Mouse (Mus musculus) embryonic stem cell, embryonic (primary cell): ENCODE results near the gene Atp1a1.

Source experiments
- CTCF ChIA-PET, 4 experiments: fragments of 300-600 bp in 2 of 4; fragments of 350-600 bp in 2 of 4; sonication (Branson Sonifier 250); formaldehyde crosslinking; loops; one replicate each; lab custom pipeline; 2022; ENCODE audit warnings: inconsistent platforms in 2 of 4; lab: Charles Lee
- POLR2A ChIA-PET, 4 experiments: fragments of 300-600 bp in 2 of 4; fragments of 350-600 bp in 2 of 4; sonication (Branson Sonifier 250); formaldehyde crosslinking; loops; one replicate each; lab custom pipeline; 2022; ENCODE audit warnings: antibody characterized with exemption in 4 of 4, inconsistent platforms in 1 of 4; lab: Charles Lee

Atp1a1 gene

GRCm38 (mm10) chr3:101575527-101576085 lies 28.9 kb downstream of the Atp1a1 start:
- ChIA-PET CTCF (interaction anchor here in 1 of 4 experiments (0.5 kb wide), 1 partner anchor 272 kb away, joined by 7 read pairs; no protein-coding TSS in a partner anchor), POLR2A (no interaction called here)

- ChIA-PET CTCF (no interaction called here), POLR2A (no interaction called here)
These were observed 29.9 kb downstream of the Atp1a1 start for GRCm38 (mm10) chr3:101574463-101575193.

DNA sequence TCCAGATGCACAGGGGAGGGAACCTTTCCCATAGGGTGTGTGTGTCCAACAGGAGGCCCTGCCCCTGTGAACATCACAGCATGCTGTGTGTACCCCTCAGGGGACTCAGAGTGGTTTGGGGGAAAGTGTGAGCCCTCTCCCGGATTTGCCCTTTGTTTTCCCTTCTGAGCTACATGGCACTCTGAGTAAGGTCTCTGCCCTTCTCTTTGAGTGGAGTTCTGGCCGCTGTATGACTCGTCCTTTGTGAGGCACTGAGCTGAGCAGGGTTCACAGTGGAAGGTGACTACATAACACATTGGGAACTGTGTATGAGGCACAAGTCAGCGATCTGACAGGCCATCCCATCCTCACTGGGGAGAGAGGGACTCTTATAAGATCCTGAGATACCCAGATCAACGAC lies 31.5 kb downstream of the Atp1a1 start:
- ChIA-PET CTCF (no interaction called here), POLR2A (interaction anchor here in 3 of 4 experiments (0.6 to 2.5 kb wide), 3 partner anchors 31 to 231 kb away, joined by 3 to 8 read pairs (median 4); partner anchors contain the start of gene Atp1a1 (in 1 of the 3))

DNA sequence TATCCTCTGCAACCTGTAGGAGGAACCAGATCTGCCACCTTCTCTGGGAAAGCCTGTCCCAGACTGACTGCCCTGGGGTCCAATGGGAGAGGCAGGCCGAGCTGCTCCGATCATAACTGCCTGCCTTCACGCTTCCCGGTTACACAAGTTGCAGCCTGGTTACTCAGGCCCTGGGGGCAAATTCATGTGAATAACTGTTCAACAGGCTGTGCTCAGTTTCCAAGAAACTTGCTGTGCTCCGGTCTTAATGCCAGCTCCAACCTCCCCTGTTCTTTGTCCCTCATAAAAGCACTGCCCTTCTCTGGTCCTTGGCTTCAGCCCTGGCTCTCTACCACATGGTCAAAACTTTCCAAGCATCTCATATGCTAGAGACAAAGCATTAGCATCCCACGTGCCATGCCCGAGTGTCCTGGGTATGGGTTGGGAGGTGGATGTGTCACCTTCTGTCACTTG lies 32.3 kb downstream of the Atp1a1 start:
- ChIA-PET POLR2A (interaction anchor here in 3 of 4 experiments (1.3 to 2.7 kb wide), 4 partner anchors 30 to 413 kb away, joined by 3 to 8 read pairs (median 6); partner anchors contain the start of gene Atp1a1 (in 2 of the 3)), CTCF (interaction anchor here in 1 of 4 experiments (1.2 kb wide), 1 partner anchor 78 kb away, joined by 3 read pairs; no protein-coding TSS in a partner anchor)

DNA sequence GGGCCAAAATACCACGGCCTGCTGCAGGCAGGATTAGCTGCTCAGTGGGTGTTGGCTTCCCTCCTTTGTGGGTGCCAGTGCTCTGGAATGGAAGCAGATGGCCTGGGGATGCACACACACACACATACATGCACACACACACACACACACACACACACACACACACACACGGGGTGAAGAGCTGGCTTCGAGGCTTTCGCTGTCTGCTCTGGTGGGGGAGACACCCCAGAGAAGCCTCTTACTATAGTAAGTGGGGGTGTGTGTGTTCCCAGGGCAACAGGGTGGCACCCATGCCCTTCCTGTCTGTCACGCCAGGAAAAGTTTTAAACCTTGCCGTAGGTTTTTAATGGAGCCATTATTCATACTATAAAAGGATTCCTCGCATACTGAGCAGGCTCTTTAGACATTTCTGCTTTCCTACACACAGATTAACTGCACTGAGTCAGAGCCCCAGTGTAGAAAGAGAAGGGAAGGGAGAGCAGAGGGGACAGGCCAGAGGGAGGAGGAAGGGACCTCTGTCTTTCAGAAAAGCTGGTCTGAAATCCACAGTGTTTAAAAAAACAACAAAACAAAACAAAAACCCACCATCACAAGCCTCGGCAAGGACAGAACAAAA lies 32.9 kb downstream of the Atp1a1 start:
- ChIA-PET POLR2A (interaction anchor here in 3 of 4 experiments (0.8 to 2.7 kb wide), 6 partner anchors 9 to 413 kb away, joined by 3 to 10 read pairs (median 6); partner anchors contain the start of gene Atp1a1 (in 2 of the 3)), CTCF (interaction anchor here in 1 of 4 experiments (1.2 to 1.8 kb wide), 3 partner anchors 65 to 78 kb away, joined by 3 to 7 read pairs (median 4); no protein-coding TSS in a partner anchor)

GRCm38 (mm10) chr3:101570747-101571514 lies 33.6 kb downstream of the Atp1a1 start:
- POLR2A ChIA-PET: interaction anchor here in 3 of 4 experiments (0.6 to 2.7 kb wide), 12 partner anchors 8 to 654 kb away, joined by 3 to 10 read pairs (median 3); partner anchors contain the start of gene Atp1a1 (in 2 of the 3)

GRCm38 (mm10) chr3:101570246-101570645 lies 34.2 kb downstream of the Atp1a1 start:
- CTCF ChIA-PET: interaction anchor here in 3 of 4 experiments (0.6 to 1.8 kb wide), 4 partner anchors 13 to 89 kb away, joined by 3 to 7 read pairs (median 6); no protein-coding TSS in a partner anchor

More at GRCm38 (mm10) chr3:101570747-101571514, 33.6 kb downstream of the Atp1a1 start:
- CTCF ChIA-PET: interaction anchor here in 2 of 4 experiments (0.6 to 1.8 kb wide), 3 partner anchors 64 to 89 kb away, joined by 4 to 7 read pairs (median 7); no protein-coding TSS in a partner anchor

DNA sequence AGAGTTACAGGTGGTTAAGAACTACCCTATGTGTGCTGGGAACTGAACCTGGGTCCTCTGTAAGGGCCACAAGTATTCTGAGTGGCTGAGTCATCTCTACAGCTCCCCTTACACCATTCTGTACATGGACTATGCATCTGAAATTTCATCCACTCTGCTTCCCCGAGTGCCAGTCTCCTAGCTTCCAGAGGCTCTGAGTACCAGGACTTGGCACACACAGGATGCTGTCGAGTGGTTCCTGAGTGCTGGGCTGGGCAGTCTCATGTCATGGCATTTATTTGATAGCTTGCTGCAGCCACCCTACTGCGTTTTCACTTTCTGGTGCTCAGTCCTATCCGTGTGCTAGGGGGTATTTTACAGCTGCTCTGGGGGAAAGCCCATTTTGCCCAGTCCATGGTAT lies 35.9 kb downstream of the Atp1a1 start:
- ChIA-PET POLR2A (interaction anchor here in 2 of 4 experiments (0.7 to 1.3 kb wide), 2 partner anchors 11 to 36 kb away, joined by 3 to 5 read pairs; partner anchors contain the start of gene Atp1a1 (in 1 of the 2)), CTCF (no interaction called here)

More at GRCm38 (mm10) chr3:101570246-101570645, 34.2 kb downstream of the Atp1a1 start:
- POLR2A ChIA-PET: interaction anchor here in 3 of 4 experiments (0.6 to 2.7 kb wide), 11 partner anchors 16 to 654 kb away, joined by 3 to 10 read pairs (median 3); partner anchors contain the start of gene Atp1a1 (in 2 of the 3)

- ChIA-PET POLR2A (no interaction called here), CTCF (no interaction called here)
These were observed 40.5 kb downstream of the Atp1a1 start for GRCm38 (mm10) chr3:101564011-101564410.

DNA sequence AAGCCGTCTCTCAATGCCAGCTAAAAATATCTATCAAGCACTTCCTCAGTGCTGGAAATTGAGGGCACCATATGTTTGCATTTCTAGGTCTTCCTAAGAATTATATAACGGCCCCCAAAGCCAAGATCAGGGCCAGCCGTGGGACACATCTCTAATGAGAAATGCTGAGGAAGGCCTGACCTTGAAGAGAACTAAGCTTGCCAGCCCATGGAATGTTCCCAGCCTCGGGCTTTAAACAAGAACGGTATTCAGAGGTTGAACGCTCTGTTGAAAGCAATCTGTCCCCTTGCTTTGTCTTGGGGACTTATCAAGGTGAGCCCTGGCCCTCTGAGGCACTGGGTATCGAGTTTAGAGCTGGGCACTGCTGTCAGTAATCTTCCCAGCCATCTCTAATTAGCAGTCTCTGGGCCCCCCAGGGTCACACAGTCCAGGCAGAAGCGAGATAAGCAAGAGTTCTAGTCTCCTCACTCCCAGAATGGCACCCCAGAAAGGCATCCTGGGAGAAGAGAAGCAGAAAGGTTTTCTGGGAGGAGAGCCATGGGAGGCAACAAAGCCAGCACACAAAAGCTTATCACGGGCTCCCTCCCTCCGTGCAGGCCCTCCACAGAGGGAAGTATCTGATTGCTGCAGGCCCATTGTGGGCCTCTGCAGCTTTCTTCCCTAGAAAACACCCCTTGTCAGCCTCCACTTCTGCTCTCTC lies 41.8 kb downstream of the Atp1a1 start:
- CTCF ChIA-PET: interaction anchor here in 1 of 4 experiments (0.6 kb wide), 1 partner anchor 41 kb away, joined by 3 read pairs; no protein-coding TSS in a partner anchor

GRCm38 (mm10) chr3:101561948-101562347 lies 42.5 kb downstream of the Atp1a1 start:
- ChIA-PET CTCF (no interaction called here), POLR2A (interaction anchor here in 1 of 4 experiments (1.1 kb wide), 1 partner anchor 9 kb away, joined by 3 read pairs; no protein-coding TSS in a partner anchor)

More for the DNA sequence above, 41.8 kb downstream of the Atp1a1 start:
- POLR2A ChIA-PET: interaction anchor here in 1 of 4 experiments (1.1 kb wide), 1 partner anchor 8 kb away, joined by 3 read pairs; no protein-coding TSS in a partner anchor

DNA sequence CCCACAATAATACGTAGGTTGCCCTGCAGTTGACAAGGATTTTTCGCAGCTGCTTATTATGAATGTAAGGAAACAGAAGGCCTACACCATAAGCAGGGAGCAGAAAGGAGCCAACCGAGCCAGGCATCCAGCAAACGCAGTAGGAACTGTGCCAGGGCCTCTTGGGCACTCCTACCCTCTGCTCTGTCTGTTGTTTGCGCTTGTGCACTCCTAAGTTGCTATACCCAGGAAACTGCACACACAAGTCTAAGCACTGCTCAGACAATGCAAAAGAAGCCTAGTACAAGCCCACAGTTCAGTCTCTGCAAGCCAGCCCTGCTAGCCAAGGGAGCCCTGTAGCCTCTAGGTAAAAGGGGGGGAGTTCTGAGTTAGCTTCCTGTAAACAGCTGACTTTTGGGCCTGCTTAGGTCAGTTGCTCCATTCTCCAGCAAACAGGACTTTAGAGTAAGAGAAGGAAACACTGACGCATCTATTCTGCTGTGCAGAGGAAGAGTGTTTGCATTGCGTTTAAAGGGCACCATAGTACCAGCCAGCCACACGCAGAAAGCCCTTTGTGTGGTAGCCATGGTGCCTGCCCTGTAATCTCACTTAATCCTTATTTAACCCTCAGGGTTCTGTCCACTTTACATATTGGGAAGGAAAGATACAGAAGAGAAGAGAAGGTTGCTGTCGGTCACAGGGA lies 43.5 kb downstream of the Atp1a1 start:
- POLR2A ChIA-PET: interaction anchor here in 1 of 4 experiments (1.4 kb wide), 1 partner anchor 43 kb away, joined by 3 read pairs; no protein-coding TSS in a partner anchor
- CTCF ChIA-PET: no interaction called here

GRCm38 (mm10) chr3:101556712-101557111 lies 47.8 kb downstream of the Atp1a1 start:
- ChIA-PET CTCF (interaction anchor here in 1 of 4 experiments (0.6 to 0.7 kb wide), 2 partner anchors 13 to 18 kb away, joined by 3 to 5 read pairs; no protein-coding TSS in a partner anchor), POLR2A (no interaction called here)

- CTCF ChIA-PET: interaction anchor here in 1 of 4 experiments (0.7 kb wide), 1 partner anchor 160 kb away, joined by 10 read pairs; no protein-coding TSS in a partner anchor
- POLR2A ChIA-PET: interaction anchor here in 1 of 4 experiments (0.6 kb wide), 3 partner anchors 44 to 140 kb away, joined by 3 to 4 read pairs (median 4); no protein-coding TSS in a partner anchor
These were observed 51.6 kb downstream of the Atp1a1 start for GRCm38 (mm10) chr3:101552621-101553620.
